Mouse (Mus musculus) C2C12 (cell line): ENCODE measurements around the gene Gng8.

Source experiments
- CTCF ChIP-seq: IDR thresholded peaks from one replicate; pipeline ENCODE4 v1.5.1; 2011; ENCODE audit not compliant: control insufficient read depth, insufficient read depth, insufficient read length
- FOSL1 ChIP-seq: IDR thresholded peaks from one replicate; pipeline ENCODE4 v1.8.0; 2011; ENCODE audit warnings: mild to moderate bottlenecking, low read length; ENCODE audit not compliant: poor library complexity, insufficient read depth, severe bottlenecking
- MAX ChIP-seq: IDR thresholded peaks from one replicate; pipeline ENCODE4 v1.6.1; 2011; ENCODE audit warnings: mild to moderate bottlenecking, control low read depth
- MYOD1 ChIP-seq: IDR thresholded peaks from one replicate; pipeline ENCODE4 v1.6.1; 2011; ENCODE audit warnings: low read depth; ENCODE audit not compliant: control insufficient read depth, insufficient read length
- MYOG ChIP-seq: IDR thresholded peaks from one replicate; pipeline ENCODE4 v1.6.1; 2011; ENCODE audit not compliant: control insufficient read depth, insufficient read length; ENCODE audit errors: extremely low read depth
- USF1 ChIP-seq: IDR thresholded peaks from one replicate; pipeline ENCODE4 v1.6.1; 2011; ENCODE audit warnings: low read depth, mild to moderate bottlenecking, control low read depth, moderate library complexity

DNA sequence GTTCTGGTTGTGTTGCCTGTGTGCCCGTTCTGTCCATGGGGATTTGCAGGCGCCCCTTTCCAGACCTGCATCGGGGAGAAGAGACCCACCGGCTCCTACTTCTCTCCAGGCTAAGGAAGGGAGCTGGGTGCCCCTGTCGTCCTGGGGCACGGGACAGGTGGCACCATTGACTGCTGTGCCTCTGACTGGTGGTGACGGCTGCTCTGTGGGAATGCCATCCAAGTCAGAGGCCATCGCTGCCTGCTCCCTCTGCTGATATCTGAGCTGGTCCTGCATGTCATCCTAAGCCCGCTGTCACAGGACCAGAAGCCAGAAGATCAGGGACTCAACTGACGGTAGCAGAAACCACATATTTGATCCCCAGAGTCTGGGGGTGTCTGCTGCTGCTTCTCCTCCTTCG lies 17.3 kb downstream of the Gng8 start:
- TF ChIP-seq CTCF, result no peak
- TF ChIP-seq MYOG, result no peak
- TF ChIP-seq MYOD1, result no peak
- TF ChIP-seq MAX, result no peak
- TF ChIP-seq FOSL1, result no peak
- TF ChIP-seq USF1, result no peak
